Mouse (Mus musculus) MEL (cell line): ENCODE results near the gene Dctd. TPM values are rescaled to one million over a fixed set of nuclear protein-coding genes. Genes with fewer than 3 reads are reported as not detected.

Experiments
- DNase-seq: peaks from one replicate; pipeline ENCODE4 v3.0.0; 2011; ENCODE audit warnings: low read depth, low spot score
- H3K27ac ChIP-seq: 2 replicates; pipeline ENCODE4 v1.5.1; 2012; ENCODE audit warnings: low read depth, mild to moderate bottlenecking, control low read depth, low read length, moderate library complexity; ENCODE audit not compliant: control insufficient read depth
- H3K27me3 ChIP-seq, 2 experiments: fragments of 150-350 bp in 1 of 2; sonication (generic) in 1 of 2; 2 replicates each; pipeline ENCODE4 v1.6.1; 2012; ENCODE audit warnings: low read length in 2 of 2, mild to moderate bottlenecking in 2 of 2, improper control_type of control experiment in 1 of 2, moderate library complexity in 1 of 2; ENCODE audit not compliant: insufficient read depth in 2 of 2, control insufficient read depth in 1 of 2
- H3K36me3 ChIP-seq, 2 experiments: 2 replicates each; pipeline ENCODE4 v1.6.1; 2012 to 2014; ENCODE audit warnings: low read length in 2 of 2, improper control_type of control experiment in 1 of 2, inconsistent platforms in 1 of 2, mild to moderate bottlenecking in 1 of 2; ENCODE audit not compliant: insufficient read depth in 2 of 2, control insufficient read depth in 1 of 2
- H3K4me1 ChIP-seq, 2 experiments: fragments of 150-350 bp in 1 of 2; sonication (generic) in 1 of 2; 2 replicates each; pipeline ENCODE4 v1.6.1; 2012; ENCODE audit warnings: low read length in 2 of 2, improper control_type of control experiment in 1 of 2, mild to moderate bottlenecking in 1 of 2; ENCODE audit not compliant: insufficient read depth in 2 of 2, control insufficient read depth in 1 of 2
- H3K4me3 ChIP-seq, 2 experiments: fragments of 150-350 bp in 1 of 2; sonication (generic) in 1 of 2; 2 replicates each; pipeline ENCODE4 v1.5.1; 2012; ENCODE audit warnings: low read depth in 2 of 2, low read length in 2 of 2, mild to moderate bottlenecking in 2 of 2, moderate library complexity in 2 of 2, control low read depth in 1 of 2, improper control_type of control experiment in 1 of 2; ENCODE audit not compliant: control insufficient read depth in 1 of 2, insufficient read depth in 1 of 2
- H3K79me2 ChIP-seq: 2 replicates; pipeline ENCODE4 v1.6.1; 2012; ENCODE audit warnings: mild to moderate bottlenecking, low read length, moderate library complexity; ENCODE audit not compliant: control insufficient read depth, poor library complexity, insufficient read depth
- H3K9ac ChIP-seq: 2 replicates; pipeline ENCODE4 v1.6.1; 2012; ENCODE audit warnings: low read depth, mild to moderate bottlenecking, control low read depth, low read length, moderate library complexity; ENCODE audit not compliant: control insufficient read depth, poor library complexity, severe bottlenecking
- H3K9me3 ChIP-seq: fragments of 150-350 bp; sonication (generic); replicated peaks from 2 replicates; pipeline ENCODE4 v1.6.1; 2012; ENCODE audit warnings: mild to moderate bottlenecking, low read length, improper control_type of control experiment, moderate library complexity; ENCODE audit not compliant: insufficient read depth
- BHLHE40 ChIP-seq: IDR thresholded peaks from 2 replicates; pipeline ENCODE4 v1.6.1; 2012; ENCODE audit warnings: low read depth, mild to moderate bottlenecking, inconsistent platforms, low read length, improper control_type of control experiment, borderline replicate concordance
- CHD2 ChIP-seq: IDR thresholded peaks from 2 replicates; pipeline ENCODE4 v1.6.1; 2011; ENCODE audit warnings: low read length, improper control_type of control experiment
- ETS1 ChIP-seq: IDR thresholded peaks from 2 replicates; pipeline ENCODE4 v1.6.1; 2012; ENCODE audit warnings: low read depth, mild to moderate bottlenecking, inconsistent platforms, low read length, improper control_type of control experiment, moderate library complexity
- GATA1 ChIP-seq: IDR thresholded peaks from 2 replicates; pipeline ENCODE4 v1.6.1; 2011; ENCODE audit warnings: low read depth, low read length, improper control_type of control experiment
- KAT2A ChIP-seq: conservative IDR thresholded peaks from 2 replicates; pipeline ENCODE4 v1.6.1; 2012; ENCODE audit warnings: low read depth, low read length, improper control_type of control experiment, inconsistent platforms
- MEF2A ChIP-seq: IDR thresholded peaks from 2 replicates; pipeline ENCODE4 v1.6.1; 2014; ENCODE audit warnings: low read depth, mild to moderate bottlenecking, inconsistent platforms, low read length, improper control_type of control experiment; ENCODE audit not compliant: poor library complexity, insufficient replicate concordance, severe bottlenecking; ENCODE audit errors: extremely low read depth
- MXI1 ChIP-seq: IDR thresholded peaks from 2 replicates; pipeline ENCODE4 v1.6.1; 2011; ENCODE audit warnings: mild to moderate bottlenecking, low read depth, low read length, improper control_type of control experiment
- MYB ChIP-seq: IDR thresholded peaks from 2 replicates; pipeline ENCODE4 v1.6.1; 2011; ENCODE audit warnings: mild to moderate bottlenecking, low read depth, low read length, improper control_type of control experiment
- MYC ChIP-seq: IDR thresholded peaks from 2 replicates; pipeline ENCODE4 v1.6.1; 2011; ENCODE audit warnings: low read depth, mild to moderate bottlenecking, low read length, improper control_type of control experiment, moderate library complexity
- POLR2A ChIP-seq, 2 experiments: IDR thresholded peaks; 2 replicates each; pipeline ENCODE4 v1.6.1; 2011 to 2012; ENCODE audit warnings: low read length in 2 of 2, mild to moderate bottlenecking in 2 of 2, control low read depth in 1 of 2, improper control_type of control experiment in 1 of 2, low read depth in 1 of 2, moderate library complexity in 1 of 2; ENCODE audit not compliant: control insufficient read depth in 1 of 2, insufficient read depth in 1 of 2, poor library complexity in 1 of 2
- RCOR1 ChIP-seq: IDR thresholded peaks from 2 replicates; pipeline ENCODE4 v1.6.1; 2012; ENCODE audit warnings: low read depth, mild to moderate bottlenecking, inconsistent platforms, low read length, improper control_type of control experiment
- TAL1 ChIP-seq: IDR thresholded peaks from 2 replicates; pipeline ENCODE4 v1.6.1; 2012; ENCODE audit warnings: mild to moderate bottlenecking, inconsistent platforms, low read length, moderate library complexity, mixed read lengths
- UBTF ChIP-seq: IDR thresholded peaks from 2 replicates; pipeline ENCODE4 v1.6.1; 2012; ENCODE audit warnings: low read depth, mild to moderate bottlenecking, inconsistent platforms, low read length, improper control_type of control experiment, moderate library complexity, borderline replicate concordance; ENCODE audit not compliant: insufficient read depth
- ZC3H11A ChIP-seq: IDR thresholded peaks from 2 replicates; pipeline ENCODE4 v1.6.1; 2012; ENCODE audit warnings: low read depth, mild to moderate bottlenecking, inconsistent platforms, low read length, improper control_type of control experiment
- ZKSCAN1 ChIP-seq: IDR thresholded peaks from 2 replicates; pipeline ENCODE4 v1.6.1; 2012; ENCODE audit warnings: low read depth, mild to moderate bottlenecking, inconsistent platforms, low read length, improper control_type of control experiment, moderate library complexity
- polyA plus RNA-seq, 2 experiments: library from polyadenylated mRNA; stranded (reverse) in 1 of 2; unstranded in 1 of 2; fragments of >175 nt in 1 of 2; fragments of >200 nt in 1 of 2; gene quantifications; 2 replicates each; pipeline versions ENCODE4 v1.2.1 to v1.2.4; 2012; ENCODE audit warnings: low replicate concordance in 2 of 2, low read depth in 1 of 2; ENCODE audit not compliant: insufficient read length in 2 of 2, insufficient read depth in 1 of 2, missing spikeins in 1 of 2
- total RNA-seq: library from RNA; depleted of rRNA; stranded (reverse); fragments of 300-350 nt; gene quantifications from 2 replicates; pipeline ENCODE4 v1.2.3, GENCODE M21; 2012; rRNA removed

Dctd gene
- total and polyA plus RNA-seq, 3 experiments = 59.5 to 79.9 (median 78.0) TPM

GRCm38 (mm10) chr8:48195971-48196370 is 97.1 kb downstream of the Dctd start:
- no peak for DNase-seq
- Histone ChIP-seq H3K27me3 (no peaks in the 10 kb centered on the region), H3K9ac (no peak overlapping the region), H3K79me2 (no peaks in the 10 kb centered on the region), H3K27ac (no peak overlapping the region), H3K9me3 (no peaks in the 10 kb centered on the region), H3K36me3 (no peaks in the 10 kb centered on the region), H3K4me3 (no peak overlapping the region), H3K4me1 (no peaks in the 10 kb centered on the region)
- TF ChIP-seq MEF2A = no peak
- no peak for TF ChIP-seq UBTF
- no peak for TF ChIP-seq MYC
- TF ChIP-seq TAL1 = no peak
- TF ChIP-seq CHD2 = no peak
- TF ChIP-seq, all 39 proteins: peak for 0

DNA sequence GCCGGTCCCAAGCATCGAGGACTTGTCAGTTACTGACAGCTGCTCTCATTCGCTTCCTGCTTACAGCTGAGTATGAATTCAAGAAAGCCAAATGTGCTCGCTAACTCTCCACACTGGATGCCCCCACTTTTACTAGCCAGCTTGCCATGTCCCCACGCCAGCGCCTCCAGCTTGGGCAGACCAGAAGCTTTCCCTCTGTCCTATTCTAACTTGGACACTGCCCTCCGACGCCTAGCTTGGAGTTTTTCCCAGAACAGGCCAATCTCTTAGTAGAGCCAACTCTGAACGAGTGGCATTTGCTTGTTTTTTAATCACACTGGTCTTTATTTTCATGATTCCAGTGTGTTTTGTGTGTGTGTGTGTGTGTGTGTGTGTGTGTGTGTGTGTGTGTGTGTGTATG is 100.3 kb downstream of the Dctd start:
- Histone ChIP-seq H3K9ac (no peak overlapping the region), H3K27me3 (no peaks in the 10 kb centered on the region), H3K4me3 (no peak overlapping the region), H3K27ac (no peak overlapping the region), H3K79me2 (no peaks in the 10 kb centered on the region), H3K36me3 (no peaks in the 10 kb centered on the region), H3K4me1 (no peaks in the 10 kb centered on the region), H3K9me3 (no peaks in the 10 kb centered on the region)
- no peak for DNase-seq
- TF ChIP-seq ZC3H11A (no peak), MYB (no peak), TAL1 (no peak), KAT2A (no peak), GATA1 (no peak), ETS1 (no peak), POLR2A (IDR thresholded peaks at IDR 0.05; ENCODE audit: control insufficient read depth in 1 of 2, insufficient read depth in 1 of 2, low read depth in 1 of 2, low read length in 2 of 2, poor library complexity in 1 of 2) (no peak), CHD2 (no peak), UBTF (no peak)
- TF ChIP-seq, all 39 proteins: peak for 0

DNA sequence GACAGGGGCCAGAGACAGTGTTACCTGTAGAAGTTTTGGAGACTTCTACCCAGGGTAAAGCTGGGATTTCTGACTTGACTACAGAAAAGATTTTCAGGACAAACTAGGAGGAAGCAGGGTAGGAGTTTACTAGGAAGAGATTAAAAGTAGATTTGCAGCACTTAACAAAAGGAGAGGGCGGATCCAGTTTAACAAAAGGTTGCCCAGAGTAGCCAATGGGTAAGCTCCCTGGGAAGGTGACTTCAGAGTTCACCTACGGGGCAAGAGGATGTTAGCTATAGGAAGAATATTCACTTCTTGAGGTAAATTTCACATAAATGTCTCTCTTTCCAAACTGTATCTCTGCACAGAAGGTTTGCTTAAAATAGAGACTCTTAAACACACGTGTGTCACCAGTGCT is 103.7 kb downstream of the Dctd start:
- no peaks in the 10 kb centered on the region for H3K9me3 ChIP-seq

More for the DNA sequence above, 103.7 kb downstream of the Dctd start:
- Histone ChIP-seq H3K79me2 (no peaks in the 10 kb centered on the region), H3K36me3 (no peaks in the 10 kb centered on the region), H3K27ac (no peak overlapping the region), H3K9ac (no peak overlapping the region), H3K4me3 (no peak overlapping the region), H3K4me1 (no peaks in the 10 kb centered on the region), H3K27me3 (no peaks in the 10 kb centered on the region)
- no peak for DNase-seq
- no peak for TF ChIP-seq MXI1
- no peak for TF ChIP-seq ZKSCAN1
- no peak for TF ChIP-seq KAT2A
- no peak for TF ChIP-seq RCOR1
- no peak for TF ChIP-seq BHLHE40
- no peak for TF ChIP-seq CHD2

Other genes with a start within 250 kb of the Dctd start
- 6.3 and 7.5 TPM in 2 replicates for gene Wwc2, start 108.2 kb upstream of the Dctd start, total RNA-seq
- 10 to 100 TPM in 1 of 2 experiments, not detected in 1; 14.8 TPM for gene Wwc2, start 108.2 kb upstream of the Dctd start, polyA plus RNA-seq